Mouse (Mus musculus): ENCODE measurements at regions not wholly inside any gene's neighbourhood (a gene's known extent, or its start where the extent isn't known, plus 50 kb on each side); places are given as distances from the start of the nearest gene placed in this dataset.
A peak's percentile ranks its signal among the peaks of the same experiment; 100 is the strongest.

DNA sequence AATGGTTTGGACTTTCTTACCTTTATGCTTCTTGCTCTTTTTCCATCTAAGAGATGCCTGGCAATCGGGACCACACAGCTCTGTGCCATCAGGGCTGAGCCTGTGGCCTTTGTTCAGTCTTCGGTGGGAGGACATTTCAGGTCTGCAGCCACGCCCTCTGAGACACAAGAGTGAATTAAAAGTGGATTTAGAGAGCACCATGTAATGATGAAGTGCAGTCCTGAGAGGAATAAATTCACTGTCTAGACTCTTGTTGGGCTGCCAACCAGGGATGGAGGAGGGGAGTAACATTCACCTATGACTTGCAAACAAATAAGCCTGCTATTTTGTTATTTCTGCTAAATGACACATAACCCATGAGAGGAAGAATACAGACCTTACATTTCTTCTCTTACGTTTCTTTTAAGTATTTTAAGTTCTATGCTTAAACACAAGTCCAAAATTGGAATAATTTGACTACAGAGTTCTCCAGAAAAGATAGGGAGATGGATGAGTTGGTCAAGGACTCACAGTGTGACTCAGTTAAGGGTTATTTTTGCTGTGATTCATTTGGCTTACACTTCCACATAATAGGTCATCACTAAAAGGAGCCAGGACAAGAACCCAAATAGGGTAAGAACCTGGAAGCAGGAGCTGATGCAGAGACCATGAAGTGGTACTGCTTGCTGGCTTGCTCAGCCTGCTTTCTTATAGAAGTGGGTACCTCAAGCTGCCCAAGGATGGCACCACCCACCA is 484.3 kb downstream of the Nuf2 start:
- DNase-seq: no peak

DNA sequence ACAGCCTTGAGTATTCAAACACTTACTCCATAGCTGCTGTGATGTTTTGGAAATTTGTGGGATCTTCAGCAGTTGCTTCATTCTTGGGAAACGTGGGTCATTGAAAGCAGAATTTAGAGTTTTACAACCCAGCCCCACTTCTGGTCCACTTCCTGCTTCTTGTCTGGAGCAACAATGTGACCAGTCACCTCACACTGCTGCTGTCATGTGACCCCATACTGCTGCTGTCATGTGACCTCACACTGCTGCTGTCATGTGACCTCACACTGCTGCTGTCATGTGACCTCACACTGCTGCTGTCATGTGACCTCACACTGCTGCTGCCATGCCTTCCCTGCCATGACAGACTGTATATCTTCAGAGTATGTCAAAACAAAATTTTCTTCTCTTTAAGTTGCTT is 497.7 kb downstream of the Nuf2 start:
- DNase-seq: no peak

DNA sequence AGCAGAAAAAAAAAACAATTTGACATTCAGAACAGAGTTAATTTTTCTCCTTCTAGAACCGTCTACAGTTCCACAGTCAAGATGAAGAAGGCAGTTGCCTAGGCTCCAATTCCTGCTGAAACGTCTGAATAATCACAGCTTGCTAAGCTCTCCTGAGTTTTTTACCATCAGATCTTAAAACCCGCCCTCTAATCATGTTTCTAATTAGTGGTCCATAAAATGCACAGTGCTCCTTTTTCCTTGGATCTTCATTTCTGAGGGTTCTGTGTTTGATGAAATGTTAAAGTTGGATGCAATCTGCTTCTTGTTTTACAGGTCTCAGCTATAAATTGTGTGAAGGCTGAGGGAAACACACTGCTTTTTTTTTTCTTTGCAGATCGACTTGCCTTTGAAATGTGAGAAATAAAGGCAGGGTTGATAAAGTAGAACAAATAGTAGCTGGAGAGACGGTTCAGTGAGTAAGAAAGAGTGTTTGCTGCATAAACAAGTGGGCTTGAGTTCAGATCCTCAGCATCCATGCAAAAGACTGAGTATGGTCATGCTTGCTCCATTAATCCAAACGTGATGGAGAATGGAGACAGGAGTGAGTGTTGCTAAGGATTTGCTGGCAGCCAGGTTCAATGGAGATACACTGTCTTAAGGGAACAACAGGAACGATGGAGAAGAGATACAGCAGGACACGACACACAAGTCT is 499.3 kb downstream of the Nuf2 start:
- DNase-seq: no peak

DNA sequence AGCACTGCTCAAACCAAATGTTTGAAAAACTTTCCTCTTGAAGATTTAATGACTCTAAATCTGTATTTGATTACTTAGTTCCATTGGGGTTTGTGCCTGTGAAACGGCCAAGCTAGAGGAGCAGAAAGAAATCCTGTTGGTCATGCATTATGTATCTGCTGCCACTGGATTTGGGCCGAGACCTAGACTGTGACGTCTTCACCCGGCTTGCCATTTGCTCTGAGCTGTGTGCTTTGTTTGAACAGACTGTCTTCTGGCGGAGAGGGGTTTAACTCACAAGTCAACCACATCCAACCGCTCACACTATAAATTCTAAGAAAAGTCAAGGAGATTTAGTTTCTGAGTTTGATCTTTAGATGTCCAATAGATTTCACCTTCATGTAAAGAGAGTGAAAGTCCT is 503.6 kb downstream of the Nuf2 start:
- no peak for DNase-seq

DNA sequence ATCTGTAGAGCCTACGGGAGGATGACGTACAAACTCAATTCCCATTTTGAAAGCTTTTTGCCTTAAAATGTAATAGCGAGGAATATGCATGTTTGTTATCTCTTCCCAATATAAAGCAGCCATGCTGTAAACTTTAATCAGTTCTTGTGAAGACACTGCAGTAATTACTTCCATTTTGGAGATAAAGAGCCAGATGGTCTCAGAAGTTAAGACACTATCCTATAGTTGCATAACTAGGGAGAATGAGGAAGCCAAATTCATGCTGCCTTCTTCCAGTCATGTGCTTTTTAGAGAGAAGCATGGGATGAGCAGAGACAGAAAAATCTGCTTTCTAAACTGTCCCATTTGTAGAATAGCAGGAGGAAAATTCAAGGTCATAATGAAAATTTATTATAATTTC is 504.0 kb downstream of the Nuf2 start:
- DNase-seq: no peak

DNA sequence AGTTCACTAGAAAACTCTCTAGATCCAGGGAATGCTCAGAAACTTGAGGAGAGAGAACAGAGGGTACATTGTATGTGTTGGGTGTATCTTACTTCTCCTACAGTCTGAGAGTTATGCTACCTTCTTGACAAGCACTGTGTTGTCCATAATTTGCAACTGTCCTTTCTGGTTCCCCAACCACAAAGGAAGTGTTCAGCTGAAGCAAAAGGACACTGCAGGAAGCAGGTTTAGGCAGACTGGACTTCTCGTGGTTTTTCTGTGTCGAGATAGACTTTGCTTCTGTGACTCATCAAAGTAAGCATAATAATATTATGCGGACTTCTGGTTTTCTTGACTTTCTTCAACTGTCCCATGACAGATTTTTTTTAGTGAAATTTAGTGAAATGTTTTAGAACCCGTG is 506.7 kb downstream of the Nuf2 start:
- no peak for DNase-seq

DNA sequence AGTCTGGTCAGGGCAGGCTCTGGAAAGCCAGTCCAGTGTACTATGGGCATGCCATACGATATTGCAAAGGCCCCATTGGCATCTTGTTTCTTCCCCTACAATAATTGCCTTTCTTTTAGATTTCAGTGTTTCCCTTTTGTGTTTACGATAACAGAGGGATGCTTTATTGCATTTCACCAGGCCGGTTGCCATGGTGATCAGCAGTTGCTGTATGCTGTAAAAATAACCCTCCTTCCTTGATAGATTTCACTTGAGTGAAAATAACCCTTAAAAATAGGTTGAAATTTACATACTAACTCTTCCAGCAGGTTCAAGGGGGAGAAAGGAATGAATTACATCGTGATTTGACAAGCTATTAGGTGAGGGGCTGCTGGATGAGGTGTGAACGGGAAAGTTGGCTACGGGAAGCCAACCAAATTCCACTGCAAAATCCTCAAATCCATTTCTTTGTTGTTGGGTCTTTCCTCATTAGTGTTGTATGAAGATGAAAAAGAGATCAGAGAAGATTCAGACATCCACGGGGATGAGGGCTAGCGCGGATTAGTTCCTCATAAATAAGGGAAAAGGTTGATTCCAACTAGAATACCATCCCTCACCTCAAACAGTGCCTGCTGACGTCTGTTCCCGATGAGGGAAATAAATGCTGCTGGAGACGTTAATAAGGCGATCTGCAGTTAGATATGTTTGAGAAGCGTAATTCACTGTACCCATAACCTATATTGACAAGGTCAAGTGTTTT is 539.6 kb downstream of the Nuf2 start:
- DNase-seq: peak; percentile 60

DNA sequence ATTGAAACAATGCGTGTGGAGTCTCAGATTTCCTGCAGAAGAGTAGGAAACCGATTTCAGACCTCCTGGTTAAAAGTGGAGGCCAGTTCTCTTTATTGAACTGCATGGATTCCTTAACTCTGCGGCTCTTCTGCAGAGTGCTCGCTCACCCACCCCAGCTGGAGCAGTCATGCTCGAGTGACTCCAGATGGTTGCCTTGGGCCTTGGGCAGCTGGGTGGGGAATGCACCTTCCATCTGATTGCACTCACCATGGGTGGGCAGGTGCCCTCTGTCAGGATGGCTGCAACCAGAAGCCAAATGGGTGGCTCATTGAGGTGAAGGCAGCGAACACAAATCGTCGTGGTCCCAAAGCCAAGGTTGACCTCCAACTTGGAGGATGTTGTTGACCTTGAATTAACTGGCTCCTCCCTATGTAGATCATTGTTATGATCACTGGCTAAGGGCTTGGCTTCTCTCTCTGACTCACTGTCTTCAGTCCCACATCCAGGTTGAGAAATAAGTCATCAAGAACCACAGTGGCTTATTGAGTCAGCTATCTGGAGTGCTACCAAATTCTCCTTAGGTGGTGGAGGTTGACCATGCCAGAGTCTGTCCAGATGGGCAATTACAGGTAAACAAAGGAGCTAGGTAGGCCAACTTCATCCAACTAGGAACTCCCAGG is 543.1 kb upstream of the Pbx1 start:
- DNase-seq: no peak

DNA sequence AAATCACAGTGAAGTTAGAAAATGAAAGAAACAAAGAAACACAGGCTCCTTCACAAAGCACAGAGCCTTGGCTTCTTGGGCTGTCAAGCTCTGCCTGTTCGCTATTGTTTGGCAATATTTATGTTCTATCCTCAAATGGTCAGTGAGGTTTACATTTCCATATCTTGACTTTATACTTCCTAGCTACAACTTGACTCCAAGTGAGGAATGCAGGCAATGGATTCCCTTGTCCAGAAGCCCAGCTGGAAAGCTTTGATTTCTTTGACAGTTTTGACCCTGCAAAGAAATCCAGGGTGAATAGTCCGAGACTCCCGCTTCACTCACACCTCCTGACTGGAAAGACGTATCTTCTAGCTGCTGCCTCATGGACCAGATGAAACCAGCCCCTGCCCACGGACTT is 537.3 kb upstream of the Pbx1 start:
- no peak for DNase-seq

DNA sequence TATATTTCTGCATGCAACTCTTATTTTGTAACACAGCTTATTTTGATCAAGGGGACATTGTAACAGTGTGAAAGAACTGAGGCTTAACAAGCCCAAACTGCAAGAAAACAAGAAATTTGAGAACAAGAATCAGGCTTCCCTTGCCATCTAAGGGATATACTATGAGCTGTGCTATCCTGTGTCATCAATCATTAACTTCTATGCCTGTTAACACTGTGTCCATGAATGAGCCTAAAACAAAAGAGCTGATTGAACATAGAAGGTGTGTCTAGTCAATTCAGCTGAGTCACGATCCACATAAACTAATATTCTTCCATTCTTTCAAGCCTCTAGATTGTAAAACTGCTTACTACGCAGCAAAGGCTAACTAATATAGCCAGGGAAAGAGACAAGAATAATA is 535.3 kb upstream of the Pbx1 start:
- no peak for DNase-seq

DNA sequence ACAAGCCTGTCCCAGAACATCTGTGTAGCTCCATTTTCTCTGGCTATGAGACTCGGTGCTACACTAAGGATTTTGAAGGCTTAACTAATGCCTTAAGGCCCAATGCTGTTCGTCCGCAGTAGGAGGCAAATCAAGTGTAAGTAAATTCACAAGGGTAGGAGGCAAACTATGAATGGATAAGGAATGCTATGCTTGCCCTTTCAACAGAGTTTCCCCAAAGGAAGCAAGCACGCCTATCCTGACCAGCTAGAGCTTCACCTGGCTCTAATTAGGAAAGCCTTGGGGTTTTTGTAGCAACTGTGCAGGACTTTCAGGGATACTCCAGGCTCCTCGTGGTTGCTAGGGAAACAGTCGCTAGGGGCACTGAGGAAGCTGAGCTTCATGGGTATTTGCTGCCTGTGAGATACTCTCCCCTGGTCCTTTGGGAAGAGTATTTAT is 532.4 kb upstream of the Pbx1 start:
- DNase-seq: no peak

DNA sequence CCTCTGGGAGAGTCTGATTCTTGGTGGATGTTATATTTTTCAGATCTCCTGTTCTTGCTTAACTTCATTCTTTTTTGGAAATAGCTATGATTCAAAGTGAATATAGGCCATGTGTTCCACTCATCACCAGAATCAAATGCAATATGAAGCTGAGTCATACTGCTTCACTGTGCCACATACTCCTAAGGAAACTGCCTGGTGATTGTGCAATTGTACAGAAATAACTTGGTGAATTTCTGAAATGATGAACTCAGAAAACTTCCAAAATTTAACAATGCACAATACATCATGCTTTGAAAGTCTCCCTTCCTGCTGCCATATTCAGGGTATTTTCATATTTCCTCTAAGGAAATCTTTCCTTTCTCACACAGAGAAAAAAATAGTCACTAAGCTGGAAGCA is 518.9 kb upstream of the Pbx1 start:
- DNase-seq: peak; percentile 9

DNA sequence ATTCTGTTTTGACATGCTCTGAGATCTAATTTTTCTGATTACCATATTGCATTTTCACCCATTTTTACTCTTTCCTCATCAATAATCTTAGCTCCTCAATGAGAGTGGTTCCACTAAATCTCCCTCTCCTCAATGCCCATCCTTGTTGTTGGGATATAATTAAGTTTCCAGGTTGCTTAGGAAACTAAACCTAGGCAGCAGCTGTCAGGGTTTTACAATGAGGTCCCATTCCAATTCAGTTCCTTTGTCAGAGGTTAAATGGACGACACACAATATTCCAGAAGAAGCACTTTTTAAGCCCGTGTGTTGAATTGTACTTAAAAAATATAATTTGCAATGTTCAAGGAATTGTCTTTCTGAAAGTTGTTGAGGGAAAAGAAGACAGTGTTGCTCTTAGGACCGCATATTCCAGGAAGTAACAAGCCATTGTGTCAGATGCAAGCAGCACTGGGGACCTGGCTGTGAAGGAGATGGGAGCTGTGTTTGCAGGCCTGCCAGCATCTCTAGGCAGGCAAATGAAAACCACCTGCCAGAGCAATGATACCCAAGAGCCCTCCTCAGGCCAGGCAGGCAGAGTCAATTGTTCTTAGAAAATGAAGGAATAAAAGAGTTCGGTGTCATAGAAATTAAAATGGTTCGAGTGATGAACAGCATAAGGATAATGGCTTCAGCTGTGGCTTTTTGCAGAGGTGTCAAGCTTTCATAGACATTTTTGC is 492.2 kb upstream of the Pbx1 start:
- DNase-seq: no peak

DNA sequence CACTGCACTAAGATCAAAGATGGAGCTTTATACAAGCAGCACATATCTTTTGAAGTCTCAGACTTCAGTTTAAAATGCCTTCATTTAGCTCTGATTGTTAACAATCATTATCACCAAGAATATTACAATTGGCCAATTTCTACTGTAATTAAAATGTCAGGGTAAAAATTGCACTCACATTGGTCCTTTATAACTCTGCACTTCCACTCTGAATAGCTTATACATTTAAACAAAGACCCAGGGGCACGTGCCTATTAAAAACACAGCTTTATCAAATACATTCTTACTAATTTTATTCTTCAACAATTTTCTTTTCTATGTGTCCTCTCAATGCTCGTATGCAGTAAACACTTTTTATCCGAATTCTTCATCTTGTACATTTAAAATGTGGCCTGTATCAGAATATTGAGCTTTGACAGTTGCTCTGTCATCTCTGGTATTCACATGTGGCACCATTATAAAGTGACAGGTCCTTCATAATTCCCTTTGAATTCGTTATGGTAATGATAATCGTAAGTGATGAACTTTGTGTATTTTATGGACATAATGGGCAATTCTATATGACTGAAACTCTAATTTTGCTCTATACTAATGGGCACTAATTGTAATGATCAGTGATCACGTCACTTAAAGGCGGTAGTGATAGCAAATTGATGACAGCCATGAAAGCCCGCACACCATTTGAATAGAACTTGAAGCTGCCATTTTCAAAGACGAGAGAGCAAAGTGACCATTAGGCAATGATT is 486.4 kb upstream of the Pbx1 start:
- no peak for DNase-seq

DNA sequence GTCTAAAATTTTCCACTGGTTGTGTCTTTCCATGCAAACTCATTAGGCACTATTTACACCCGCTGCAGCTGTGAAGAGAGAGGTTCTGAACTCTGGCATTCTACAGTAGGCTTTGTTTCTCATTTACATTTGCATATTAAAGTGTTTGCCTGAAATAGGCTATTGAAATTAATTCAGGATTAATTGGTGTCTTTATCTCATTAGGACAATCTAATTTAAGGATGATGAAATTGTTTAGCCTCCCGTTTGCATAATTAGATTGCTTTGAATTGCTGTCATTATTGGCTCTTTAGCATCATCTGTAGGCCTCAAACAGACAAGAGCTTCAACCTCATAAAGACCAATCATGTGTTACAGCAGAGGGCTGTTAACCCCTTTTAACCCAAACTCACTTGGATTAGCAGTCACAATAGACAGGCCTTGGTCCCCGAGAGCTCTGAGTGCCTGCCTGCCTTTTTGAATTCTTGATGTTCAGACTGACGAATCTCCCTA is 476.7 kb upstream of the Pbx1 start:
- no peak for DNase-seq

DNA sequence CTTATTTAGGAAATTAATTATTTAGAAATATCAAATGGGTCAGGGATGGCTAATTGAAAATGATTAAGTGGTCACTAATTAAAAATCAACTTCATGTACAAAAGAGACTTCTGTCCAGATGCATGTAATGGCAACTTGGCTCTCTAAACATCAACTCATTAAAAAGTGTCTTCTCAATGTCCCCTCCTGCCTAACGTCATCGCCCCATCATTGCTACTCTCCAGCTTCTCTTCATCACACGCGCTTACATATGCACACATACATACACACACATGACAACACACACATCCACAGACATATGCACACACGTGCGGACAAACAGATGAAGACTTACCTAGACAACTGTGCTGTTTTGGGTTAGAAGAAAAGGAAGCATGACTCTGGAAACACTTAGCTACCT is 476.1 kb upstream of the Pbx1 start:
- DNase-seq: no peak

DNA sequence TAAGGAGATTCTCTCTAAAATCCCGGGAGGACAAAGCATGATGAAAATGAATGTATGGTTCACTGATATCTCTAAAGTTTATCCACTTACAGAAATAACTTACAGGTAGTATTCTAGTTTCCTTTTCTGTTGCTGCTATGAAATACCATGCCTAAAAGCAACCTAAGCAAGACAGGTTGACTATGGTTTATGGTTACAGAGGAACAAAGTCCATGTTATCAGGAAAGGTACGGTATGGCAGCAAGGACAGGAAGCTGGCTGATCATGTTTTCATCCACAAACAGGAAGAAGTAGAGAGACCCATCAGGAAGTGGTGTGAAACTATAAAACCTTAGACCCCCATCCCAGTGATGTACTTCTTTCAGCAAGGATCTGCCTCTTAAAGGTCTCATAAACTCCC is 466.4 kb upstream of the Pbx1 start:
- DNase-seq: no peak

DNA sequence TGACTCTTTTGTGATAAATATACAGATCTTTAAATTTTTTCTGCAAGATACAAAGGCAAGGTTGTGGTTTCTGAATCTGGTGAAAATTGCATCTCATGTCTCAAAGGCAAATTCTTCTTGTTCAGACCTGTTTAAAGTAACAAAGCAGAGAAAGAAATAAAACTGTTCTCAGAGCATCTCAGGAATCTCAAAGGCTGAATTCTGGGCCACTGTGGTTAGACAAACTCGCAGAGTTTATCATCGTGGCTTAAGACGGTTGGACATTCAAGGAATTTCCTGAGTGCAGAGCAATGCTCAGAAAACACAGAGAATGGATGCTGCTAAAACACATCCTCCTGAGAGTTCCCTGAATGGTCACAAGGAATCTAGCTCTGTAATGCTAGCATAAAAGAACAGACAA is 429.5 kb upstream of the Pbx1 start:
- DNase-seq: no peak

DNA sequence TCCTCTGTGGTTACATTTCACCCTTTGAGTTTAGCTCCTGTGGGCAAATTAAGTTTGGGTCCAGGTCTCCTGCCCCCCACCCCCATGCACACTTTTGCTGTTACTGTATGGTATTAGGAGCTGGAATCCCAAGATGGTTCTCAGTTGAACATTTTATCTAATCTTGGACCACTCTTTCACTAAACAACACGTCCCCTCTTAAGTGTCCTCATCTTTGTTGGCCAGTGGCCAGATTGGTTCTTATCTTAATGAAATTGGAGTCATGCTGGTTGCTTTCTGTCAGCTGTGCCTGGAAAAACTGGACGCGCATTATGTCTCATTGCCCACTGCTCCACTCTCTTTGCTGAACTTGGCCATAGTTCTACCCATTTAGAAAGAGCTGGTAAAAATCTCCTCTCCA is 391.1 kb upstream of the Pbx1 start:
- no peak for DNase-seq

DNA sequence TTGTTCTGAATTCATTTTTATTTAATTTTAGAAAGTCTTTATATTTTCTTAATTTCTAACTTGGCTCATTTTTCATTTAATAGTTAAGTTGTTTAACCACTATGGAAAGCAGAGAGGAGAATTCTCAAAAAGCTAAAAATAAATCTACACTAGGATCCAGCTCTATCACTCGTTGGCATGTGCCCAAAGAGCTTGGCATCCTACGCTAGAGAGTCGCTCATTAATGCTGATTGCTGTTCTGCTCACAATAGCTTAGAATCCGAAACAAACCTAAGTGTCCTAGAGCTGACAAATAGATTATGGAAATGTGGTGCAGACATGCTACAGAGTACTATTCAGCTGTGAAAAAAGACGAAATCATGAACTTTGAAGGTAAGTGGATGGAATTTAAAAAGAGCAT is 386.3 kb upstream of the Pbx1 start:
- DNase-seq: no peak

DNA sequence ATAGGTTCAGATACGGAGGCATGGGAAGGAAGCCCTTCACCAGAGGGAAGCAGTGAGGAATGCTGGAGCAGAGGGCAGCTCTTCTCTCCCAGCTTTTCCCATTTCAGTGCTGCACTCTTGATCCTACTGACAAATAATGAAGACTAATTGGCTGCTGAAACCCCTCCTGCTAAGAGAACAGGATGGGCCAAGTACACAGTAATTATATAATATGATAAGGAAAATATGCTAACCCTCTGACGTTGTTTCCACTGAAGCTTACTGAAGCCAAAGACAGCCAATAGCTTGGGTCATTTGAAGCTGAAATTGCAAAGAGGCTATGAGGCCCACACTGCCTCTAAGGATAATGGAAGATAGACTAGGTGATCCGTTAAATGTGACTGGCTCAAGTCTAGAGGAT is 375.0 kb upstream of the Pbx1 start:
- no peak for DNase-seq

DNA sequence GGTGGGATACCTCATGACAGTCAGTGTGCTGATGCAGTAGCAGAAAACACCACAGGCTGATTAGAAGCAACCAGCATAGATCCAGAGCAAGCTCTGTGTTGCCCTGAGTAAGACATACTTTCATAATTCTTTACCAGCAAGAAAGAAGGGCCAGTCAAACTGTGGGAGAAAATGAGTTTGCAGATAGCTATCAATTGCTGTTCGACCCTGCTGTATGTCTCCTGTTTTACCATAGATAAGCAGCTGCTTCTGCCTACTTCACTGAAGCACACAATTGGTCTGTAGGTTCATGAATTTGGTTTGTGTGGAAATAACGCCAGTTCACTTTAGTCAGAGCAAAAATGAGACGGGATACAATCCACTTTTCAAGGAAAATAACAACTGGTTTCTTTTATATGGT is 373.4 kb upstream of the Pbx1 start:
- no peak for DNase-seq
